Mouse (Mus musculus): Measurements from ENCODE around the gene Lrrc41. TPM values are rescaled to one million over a fixed set of nuclear protein-coding genes. Genes with fewer than 3 reads are reported as not detected.

The Lrrc41 gene
- polyA plus RNA-seq, 1 experiment from 2014 or later = 78.6 TPM

DNA sequence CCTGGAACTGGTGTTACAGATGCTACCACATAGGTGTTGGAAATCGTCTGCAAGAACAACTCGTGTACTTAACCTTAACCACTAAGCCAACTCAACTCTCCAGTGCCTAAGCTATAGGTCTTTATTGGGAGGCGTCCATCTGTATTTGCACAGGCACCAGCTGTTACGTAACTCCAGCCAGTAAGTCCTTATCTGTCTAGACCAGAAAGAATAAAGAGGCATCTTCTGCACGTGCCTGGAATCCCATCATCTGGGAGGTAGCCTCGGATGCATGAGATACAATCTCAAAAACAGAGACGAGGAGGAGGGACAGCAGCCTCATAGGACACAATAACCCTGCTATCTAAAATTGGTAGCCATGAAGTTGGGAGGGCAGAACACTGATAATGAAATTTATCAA lies 25.9 kb downstream of the Lrrc41 start:
- 92% methylated on average over 7 of the region's 7 CpGs for WGBS
- DNase-seq (ENCODE audit: low spot score) = no peak
- no peaks in the 10 kb centered on the region for H3K9me3 ChIP-seq
- no peaks in the 10 kb centered on the region for H3K4me1 ChIP-seq (replicated peaks)
- peaks cover 100% of the 10 kb centered on the region for H3K36me3 ChIP-seq
- no peak overlapping the region for H3K4me3 ChIP-seq
- no peaks in the 10 kb centered on the region for H3K27me3 ChIP-seq (ENCODE audit: insufficient read depth, poor library complexity, severe bottlenecking)
- no peak overlapping the region for H3K27ac ChIP-seq

DNA sequence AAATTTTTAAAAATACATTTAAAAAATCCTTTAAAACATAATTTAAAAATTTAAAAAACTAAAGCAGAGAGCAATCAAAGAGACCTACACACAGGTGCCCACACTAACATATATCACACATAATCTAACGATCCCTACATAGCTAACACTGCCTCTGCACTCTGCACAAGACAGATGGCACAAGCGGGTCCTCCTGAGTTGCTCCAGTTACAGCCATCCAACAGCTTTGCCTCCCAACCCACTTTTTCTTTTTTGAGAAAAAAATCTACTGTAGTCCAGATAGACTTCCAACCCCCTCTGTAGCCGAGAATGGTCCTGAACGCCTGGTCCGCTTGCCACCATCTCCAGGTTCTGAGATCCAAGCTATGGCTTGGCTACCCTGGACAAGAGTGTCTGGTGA lies 30.2 kb downstream of the Lrrc41 start:
- WGBS = 97% methylated on average over 5 of the region's 5 CpGs
- Histone ChIP-seq H3K9me3 (no peaks in the 10 kb centered on the region), H3K27me3 (ENCODE audit: insufficient read depth, poor library complexity, severe bottlenecking) (no peaks in the 10 kb centered on the region), H3K4me1 (replicated peaks) (no peaks in the 10 kb centered on the region), H3K36me3 (peaks cover 95% of the 10 kb centered on the region), H3K4me3 (no peak overlapping the region), H3K27ac (no peak overlapping the region)
- DNase-seq (ENCODE audit: low spot score) = no peak

DNA sequence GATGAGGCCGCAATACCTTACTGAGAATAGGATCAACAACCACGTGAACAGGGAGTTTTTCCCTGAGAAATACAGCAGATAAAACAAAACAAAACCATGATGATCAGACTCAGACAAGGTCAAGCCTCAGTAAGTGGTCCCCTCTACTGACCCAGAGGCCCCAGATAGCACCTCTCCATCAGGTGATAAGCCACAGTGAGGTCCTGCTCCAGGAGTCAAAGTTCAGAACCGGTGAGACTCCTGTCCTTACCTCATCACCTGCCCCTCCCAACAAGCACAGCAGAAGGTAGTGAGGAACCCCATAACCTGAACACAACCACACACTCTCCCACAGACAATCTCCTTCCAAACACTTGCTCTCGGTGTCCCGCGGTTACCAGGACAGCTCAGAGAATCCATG lies 35.6 kb downstream of the Lrrc41 start:
- no peak overlapping the region for H3K27ac ChIP-seq
- DNase-seq (ENCODE audit: low spot score) = no peak
- H3K4me3 ChIP-seq = no peak overlapping the region
- H3K27me3 ChIP-seq (ENCODE audit: insufficient read depth, poor library complexity, severe bottlenecking) = no peaks in the 10 kb centered on the region
- no peaks in the 10 kb centered on the region for H3K9me3 ChIP-seq
- H3K4me1 ChIP-seq (replicated peaks) = no peaks in the 10 kb centered on the region
- 90% methylated on average over 6 of the region's 6 CpGs for WGBS
- peaks cover 93% of the 10 kb centered on the region for H3K36me3 ChIP-seq

DNA sequence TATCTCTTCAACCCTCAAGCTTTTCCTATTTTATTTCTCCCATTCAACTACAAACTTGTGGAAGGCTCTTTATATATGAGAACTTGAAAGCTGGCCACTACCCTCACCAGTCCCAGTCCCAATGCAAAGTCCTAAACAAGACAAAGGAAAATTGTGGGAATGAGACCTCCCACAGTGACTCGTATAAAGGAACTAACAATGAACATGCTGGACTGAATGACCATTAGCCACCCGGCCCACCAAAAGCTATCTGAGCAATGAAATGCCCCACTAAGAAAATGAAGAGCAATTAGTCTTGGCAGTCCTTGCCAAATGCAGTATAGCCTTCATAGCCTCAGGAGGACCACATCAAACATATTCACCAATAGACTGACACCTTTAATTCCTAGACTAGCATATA lies 36.4 kb downstream of the Lrrc41 start:
- Histone ChIP-seq H3K4me1 (replicated peaks) (no peaks in the 10 kb centered on the region), H3K36me3 (peaks cover 95% of the 10 kb centered on the region), H3K4me3 (no peak overlapping the region), H3K27me3 (ENCODE audit: insufficient read depth, poor library complexity, severe bottlenecking) (no peaks in the 10 kb centered on the region), H3K27ac (no peak overlapping the region), H3K9me3 (no peaks in the 10 kb centered on the region)
- DNase-seq (ENCODE audit: low spot score) = no peak
- WGBS = 72% methylated on average over 2 of the region's 2 CpGs

DNA sequence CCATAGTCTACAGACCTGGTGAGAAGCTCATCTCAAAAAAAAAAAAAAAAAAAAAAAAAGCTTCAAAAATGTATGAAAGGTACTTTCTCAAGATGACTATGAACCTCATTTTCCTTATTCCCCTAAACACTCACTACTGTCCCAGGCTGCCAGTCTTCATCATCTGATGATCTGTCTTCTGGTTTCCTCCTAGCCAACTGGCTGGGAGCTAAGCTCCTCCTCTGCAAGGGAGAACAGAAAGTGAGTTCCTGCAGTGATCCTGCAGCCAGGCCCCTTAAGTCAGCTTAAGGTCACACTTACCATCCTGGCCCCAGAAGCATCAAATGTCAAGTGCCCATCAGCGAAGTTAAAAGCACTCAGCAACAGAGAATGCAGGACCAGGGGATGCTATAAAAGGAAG lies 47.7 kb downstream of the Lrrc41 start:
- no peaks in the 10 kb centered on the region for H3K9me3 ChIP-seq
- peak overlapping the region; percentile 81; the same call in 1 of the 2 replicates for H3K27ac ChIP-seq
- H3K27me3 ChIP-seq (ENCODE audit: insufficient read depth, poor library complexity, severe bottlenecking) = no peaks in the 10 kb centered on the region
- 0% methylated on average over 1 of the region's 1 CpGs for WGBS
- H3K4me1 ChIP-seq (replicated peaks) = peaks cover 23% of the 10 kb centered on the region
- peaks cover 35% of the 10 kb centered on the region for H3K36me3 ChIP-seq
- peak overlapping the region; percentile 61 for H3K4me3 ChIP-seq
- no peak for DNase-seq (ENCODE audit: low spot score)

DNA sequence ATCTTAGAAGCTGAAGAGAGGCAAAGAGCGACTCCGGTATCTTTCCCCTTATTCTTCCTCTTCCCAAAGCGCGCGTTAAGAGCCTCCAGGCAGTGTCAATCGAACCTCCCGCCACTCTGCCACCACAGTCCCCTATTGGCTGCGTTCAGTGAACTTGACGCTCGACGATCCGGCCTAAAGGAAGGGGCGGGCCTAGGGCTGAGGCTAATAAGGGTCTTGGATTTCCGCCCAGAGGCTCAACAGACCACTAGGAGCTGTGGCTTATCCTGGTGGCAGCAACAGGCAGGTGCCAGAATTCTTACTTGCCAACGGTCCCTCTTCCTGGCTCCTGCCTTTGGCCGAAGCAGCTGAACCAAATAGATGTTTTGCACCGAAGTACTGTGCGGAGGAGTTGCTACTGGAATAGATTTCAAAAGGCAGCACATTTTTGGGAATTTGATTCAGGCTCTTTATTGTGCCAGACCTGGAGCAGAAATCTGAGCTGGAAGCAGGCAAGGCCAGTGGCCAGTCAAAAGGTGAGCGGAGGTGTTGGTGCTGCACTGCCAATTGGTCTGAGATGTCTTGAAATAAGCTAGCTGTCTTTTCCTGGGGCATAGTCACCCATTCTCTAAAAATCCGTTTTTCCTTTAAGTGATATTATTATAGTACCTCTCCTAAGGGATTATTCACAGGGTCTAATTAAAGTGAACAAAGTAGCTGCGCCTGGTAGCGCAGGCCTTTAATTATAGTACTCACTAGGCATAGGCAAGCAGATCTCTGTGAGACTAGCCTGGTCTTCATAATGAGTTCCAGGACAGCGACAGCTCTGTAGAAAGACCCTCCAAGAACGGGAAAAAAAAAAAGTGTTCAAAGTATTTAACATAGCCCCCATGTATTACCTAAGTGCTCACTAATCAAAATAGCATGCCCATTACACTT lies 48.8 kb downstream of the Lrrc41 start, which contains the start of the genes Rad54l and Pomgnt1:
Rad54l (minus strand) TSS at position 89 of the 918 bp plus-strand sequence.
Pomgnt1 (plus strand) TSS at position 239 of the 918 bp plus-strand sequence.
- no peaks in the 10 kb centered on the region for H3K27me3 ChIP-seq (ENCODE audit: insufficient read depth, poor library complexity, severe bottlenecking)
- peaks cover 25% of the 10 kb centered on the region for H3K36me3 ChIP-seq
- peaks cover 25% of the 10 kb centered on the region for H3K4me1 ChIP-seq (replicated peaks)
- H3K9me3 ChIP-seq = no peaks in the 10 kb centered on the region
- peak within 1 kb of the TSS; percentile 81 for H3K27ac ChIP-seq
- peak; percentile 94 for DNase-seq (ENCODE audit: low spot score)
- 9% methylated on average over 24 of the region's 24 CpGs for WGBS
- peak within 1 kb of the TSS; percentile 61 for H3K4me3 ChIP-seq

DNA sequence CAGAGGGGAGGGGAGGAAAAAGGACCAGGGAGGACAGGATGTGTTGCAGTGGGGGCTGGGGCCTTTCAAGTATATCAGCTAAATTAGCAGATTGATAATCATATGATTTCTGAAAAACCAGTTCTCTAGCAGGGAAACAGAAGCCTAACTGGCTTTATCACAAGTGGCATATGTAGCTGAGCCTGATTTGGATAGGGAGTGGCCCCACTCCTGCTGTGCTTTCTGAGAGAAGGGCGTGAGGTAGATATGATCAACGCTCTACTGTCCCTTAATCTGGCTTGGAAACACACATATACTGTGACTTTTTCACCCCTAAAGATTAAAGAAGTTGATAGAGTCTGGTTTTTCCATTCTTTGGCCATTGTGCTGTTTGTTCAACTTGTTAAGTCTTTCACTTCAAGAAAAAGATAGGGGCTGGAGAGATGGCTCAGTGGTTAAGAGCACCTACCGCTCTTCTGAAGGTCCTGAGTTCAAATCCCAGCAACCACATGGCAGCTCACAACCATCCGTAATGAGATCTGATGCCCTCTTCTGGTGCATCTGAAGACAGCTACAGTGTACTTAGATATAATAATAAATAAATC lies 50.8 kb downstream of the Lrrc41 start:
- H3K27ac ChIP-seq = no peak overlapping the region
- H3K9me3 ChIP-seq = no peaks in the 10 kb centered on the region
- no peak for DNase-seq (ENCODE audit: low spot score)
- H3K36me3 ChIP-seq = peaks cover 8% of the 10 kb centered on the region; the same call in 1 of the 2 replicates
- WGBS = 94% methylated on average over 4 of the region's 4 CpGs
- no peaks in the 10 kb centered on the region for H3K27me3 ChIP-seq (ENCODE audit: insufficient read depth, poor library complexity, severe bottlenecking)
- peaks cover 25% of the 10 kb centered on the region for H3K4me1 ChIP-seq (replicated peaks)
- no peak overlapping the region for H3K4me3 ChIP-seq

DNA sequence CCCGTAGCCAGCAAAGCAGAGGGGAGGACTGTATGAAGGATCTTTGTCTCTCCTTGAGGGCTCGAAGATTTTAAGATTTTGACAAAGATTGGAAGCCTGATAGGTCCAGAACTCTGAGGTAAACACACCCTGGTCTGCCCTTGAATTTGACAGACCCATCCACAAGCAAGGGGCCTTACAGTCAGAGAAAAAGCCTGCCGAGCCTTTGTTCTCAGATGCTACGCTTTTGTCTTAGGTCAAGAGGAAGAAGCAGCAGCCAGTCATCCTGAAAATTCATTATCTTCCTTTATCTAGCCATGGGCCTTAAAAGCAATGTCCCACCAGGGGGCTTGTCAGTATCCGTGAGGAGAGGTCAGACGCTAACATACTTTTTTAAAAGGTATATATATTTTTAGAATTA lies 52.9 kb downstream of the Lrrc41 start:
- Histone ChIP-seq H3K4me1 (replicated peaks) (peaks cover 18% of the 10 kb centered on the region), H3K27me3 (ENCODE audit: insufficient read depth, poor library complexity, severe bottlenecking) (no peaks in the 10 kb centered on the region), H3K27ac (no peak overlapping the region), H3K36me3 (peaks cover 5% of the 10 kb centered on the region; the same call in 1 of the 2 replicates), H3K9me3 (no peaks in the 10 kb centered on the region), H3K4me3 (no peak overlapping the region)
- 60% methylated on average over 6 of the region's 6 CpGs for WGBS
- no peak for DNase-seq (ENCODE audit: low spot score)

DNA sequence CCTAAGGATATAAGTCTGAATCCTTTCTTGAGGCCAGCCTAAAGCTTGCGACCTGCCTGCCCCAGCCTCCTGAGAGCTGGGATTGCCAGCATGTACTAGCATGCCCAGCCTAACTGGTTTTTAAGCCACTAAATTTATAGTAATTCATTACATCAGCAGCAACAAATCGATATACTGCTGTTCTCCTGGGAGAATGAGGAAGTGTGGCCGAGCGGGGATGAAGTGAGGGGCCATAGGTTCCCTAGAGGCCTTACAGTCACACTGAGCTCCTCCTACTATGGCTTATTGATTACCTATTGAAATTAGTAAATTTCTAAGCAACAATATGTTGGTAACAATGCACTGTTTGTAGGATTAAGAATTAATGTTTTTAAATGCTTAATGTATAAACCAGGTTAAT lies 58.1 kb downstream of the Lrrc41 start:
- Histone ChIP-seq H3K27ac (no peak overlapping the region), H3K36me3 (peaks cover 7% of the 10 kb centered on the region; the same call in 1 of the 2 replicates), H3K4me1 (replicated peaks) (peaks cover 8% of the 10 kb centered on the region), H3K4me3 (no peak overlapping the region), H3K9me3 (no peaks in the 10 kb centered on the region), H3K27me3 (ENCODE audit: insufficient read depth, poor library complexity, severe bottlenecking) (no peaks in the 10 kb centered on the region)
- WGBS = 87% methylated on average over 4 of the region's 4 CpGs
- DNase-seq (ENCODE audit: low spot score) = no peak

DNA sequence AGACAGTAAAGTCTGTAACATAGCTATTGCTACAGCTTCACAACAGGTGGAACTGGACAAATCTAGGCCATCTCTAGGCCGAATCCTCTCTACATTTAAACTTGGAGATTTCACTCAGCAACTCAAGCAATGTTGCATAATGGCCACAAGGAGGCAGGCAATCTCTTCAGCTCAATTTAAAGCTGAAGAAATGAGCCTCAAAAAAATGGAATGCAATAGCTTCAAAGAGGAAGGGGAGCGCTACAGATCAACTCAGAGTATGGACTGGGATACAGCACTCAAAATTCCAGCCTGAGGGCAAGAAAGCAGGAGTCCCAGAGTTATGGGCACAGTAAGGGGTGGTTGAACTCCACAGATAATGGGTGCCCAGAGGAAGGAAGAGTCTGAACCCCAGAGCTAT lies 59.9 kb downstream of the Lrrc41 start:
- Histone ChIP-seq H3K9me3 (no peaks in the 10 kb centered on the region), H3K4me3 (no peak overlapping the region), H3K4me1 (replicated peaks) (peaks cover 8% of the 10 kb centered on the region), H3K36me3 (peaks cover 7% of the 10 kb centered on the region; the same call in 1 of the 2 replicates), H3K27ac (no peak overlapping the region), H3K27me3 (ENCODE audit: insufficient read depth, poor library complexity, severe bottlenecking) (no peaks in the 10 kb centered on the region)
- DNase-seq (ENCODE audit: low spot score) = no peak
- 37% methylated on average over 2 of the region's 2 CpGs for WGBS

DNA sequence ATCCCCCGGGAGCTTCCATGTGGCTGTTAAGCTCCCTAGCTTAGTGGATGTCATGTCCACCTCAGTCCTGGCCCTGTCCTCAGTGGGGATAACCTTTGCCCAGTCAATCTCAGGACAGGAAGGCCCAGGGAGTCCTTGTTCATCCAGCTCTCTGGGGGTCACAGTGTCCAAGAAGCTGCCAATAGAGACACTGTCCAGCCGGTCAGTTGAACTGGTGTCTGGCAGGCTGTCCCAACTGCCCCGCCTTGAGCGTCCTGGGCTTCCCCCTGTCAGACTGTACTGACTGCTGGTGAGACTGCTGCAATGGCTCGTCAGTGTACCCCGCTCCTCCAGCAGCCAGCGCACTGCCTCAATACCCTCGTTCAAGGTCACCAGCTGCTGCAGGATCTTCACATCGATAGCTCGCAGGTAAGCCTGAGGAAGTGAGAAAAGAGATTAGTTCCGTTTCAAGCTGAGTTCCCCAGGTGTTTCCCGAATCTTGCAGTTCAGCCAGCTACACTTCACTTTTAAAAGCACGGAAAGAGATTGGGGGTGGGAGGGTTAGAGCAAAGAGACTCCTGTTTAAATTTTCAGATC lies 62.4 kb downstream of the Lrrc41 start:
- no peak overlapping the region for H3K4me3 ChIP-seq
- H3K9me3 ChIP-seq = no peaks in the 10 kb centered on the region
- no peak overlapping the region for H3K27ac ChIP-seq
- DNase-seq (ENCODE audit: low spot score) = no peak
- H3K4me1 ChIP-seq (replicated peaks) = peaks cover 23% of the 10 kb centered on the region
- 0 out of 2 replicates have a peak, but pooled peaks cover 3% of the 10 kb centered on the region for H3K36me3 ChIP-seq
- peaks cover 10% of the 10 kb centered on the region for H3K27me3 ChIP-seq (ENCODE audit: insufficient read depth, poor library complexity, severe bottlenecking)
- 55% methylated on average over 13 of the region's 13 CpGs for WGBS

DNA sequence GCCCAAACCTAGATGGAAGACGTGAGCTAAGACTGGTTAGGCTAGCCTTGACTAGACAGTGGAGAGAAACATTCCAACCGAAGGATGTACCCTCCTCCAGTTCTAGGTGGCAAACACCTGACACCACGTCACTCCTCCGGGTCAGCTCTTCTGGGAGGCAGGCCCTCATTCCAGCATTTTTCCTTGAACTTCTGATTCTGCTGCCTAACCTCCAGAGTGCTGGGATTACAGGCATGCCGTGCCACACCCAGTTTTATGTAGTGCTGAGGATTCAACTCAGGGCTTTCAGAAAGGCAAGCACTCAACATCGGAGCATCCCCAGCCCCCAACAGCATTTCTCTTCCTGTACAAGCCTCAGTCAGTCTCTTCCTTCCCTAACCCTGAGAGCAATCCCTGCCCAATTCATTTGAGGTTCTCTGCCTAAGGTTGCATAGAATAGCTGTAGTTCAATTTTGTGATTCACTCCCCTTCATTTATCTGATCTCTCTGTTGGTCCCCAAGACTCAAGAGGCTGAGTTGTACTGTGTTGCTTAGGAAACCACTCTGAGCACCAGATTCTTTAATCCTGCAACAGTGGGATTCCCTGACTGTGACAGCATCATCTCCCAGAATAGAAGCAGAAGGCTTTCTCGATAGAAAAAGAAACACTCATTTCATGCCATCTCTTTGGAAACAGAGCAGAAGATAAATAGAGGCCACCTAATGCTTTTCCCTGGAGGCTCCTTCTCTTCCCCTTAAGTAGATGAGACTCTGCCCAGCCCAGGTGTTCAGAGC lies 65.9 kb downstream of the Lrrc41 start:
- 85% methylated on average over 7 of the region's 7 CpGs for WGBS
- Histone ChIP-seq H3K4me3 (no peak overlapping the region), H3K9me3 (no peaks in the 10 kb centered on the region), H3K36me3 (0 out of 2 replicates have a peak, but pooled peaks cover 3% of the 10 kb centered on the region), H3K27ac (no peak overlapping the region), H3K27me3 (ENCODE audit: insufficient read depth, poor library complexity, severe bottlenecking) (peaks cover 35% of the 10 kb centered on the region), H3K4me1 (replicated peaks) (peaks cover 39% of the 10 kb centered on the region)
- DNase-seq (ENCODE audit: low spot score) = no peak
